1 mouse cellular context compared by ENCODE assay signal in genomic region chr17:34950514-34951455, GRCm38 (mm10).
A peak's percentile ranks its signal among the peaks of the same experiment; 100 is the strongest.
TF ChIP-seq lines count a peak whose summit lies in the region.

No protein-coding gene starts in this region.

TF ChIP-seq in CH12.LX, 34 proteins besides CTCF, POLR2A, EP300 and RAD21 (continued from another document):
- no peak for TF ChIP-seq NRF1 (IDR thresholded peaks at IDR 0.05; ENCODE audit: low read depth, low read length)
- TF ChIP-seq SMC3 (IDR thresholded peaks at IDR 0.05; ENCODE audit: low read depth, low read length): no peak
- no peak for TF ChIP-seq IRF4 (IDR thresholded peaks at IDR 0.05; ENCODE audit: low read depth, low read length)
- TF ChIP-seq CHD2 (IDR thresholded peaks at IDR 0.05; ENCODE audit: low read length): 0 out of 2 replicates have a peak, but pooled peaks have one; percentile 21
- TF ChIP-seq MAZ (IDR thresholded peaks at IDR 0.05; ENCODE audit: low read depth, low read length): no peak
- no peak for TF ChIP-seq ETS1 (conservative IDR thresholded peaks at IDR 0.05; ENCODE audit: low read depth, low read length)
- TF ChIP-seq HCFC1 (IDR thresholded peaks at IDR 0.05; ENCODE audit: low read depth, low read length): no peak
- peak; percentile 78 for TF ChIP-seq ZNF384 (IDR thresholded peaks at IDR 0.05; ENCODE audit: low read depth, low read length)
- no peak for TF ChIP-seq TBP (conservative IDR thresholded peaks at IDR 0.05; ENCODE audit: low read depth, low read length)
- peak; percentile 25; the same call in 1 of the 2 replicates for TF ChIP-seq ZMIZ1 (IDR thresholded peaks at IDR 0.05; ENCODE audit: low read depth, low read length)
- TF ChIP-seq MYC (IDR thresholded peaks at IDR 0.05; ENCODE audit: low read depth, low read length): peak; percentile 81
- no peak for TF ChIP-seq TCF12 (IDR thresholded peaks at IDR 0.05; ENCODE audit: low read depth, low read length)
